In genomic region chr4:126502141-126502976, GRCm38 (mm10) we compare ENCODE assay signal across 14 mouse cellular contexts. TPM values are rescaled to one million over a fixed set of nuclear protein-coding genes. Genes with fewer than 3 reads are reported as not detected.
DNase-seq lines count a peak whose midpoint lies in the region; ATAC-seq and TF ChIP-seq lines count a peak whose summit lies in the region.
"Had no signal": no experiment of that assay in that cellular context is flagged by ENCODE, and none has a peak within 500 bp of the region (broad histone marks: within the 10 kb centered on the region; RNA-seq: fewer than 3 reads in every experiment).

No protein-coding gene starts in this region.

- no peaks in the 10 kb centered on the region for H3K4me1 ChIP-seq in heart, embryonic 11.5 days (ENCODE audit: control insufficient read depth, insufficient read depth, low read length)
- H3K4me1 ChIP-seq in lung, embryonic 14.5 days (ENCODE audit: insufficient read depth): 0 out of 2 replicates have a peak, but pooled peaks cover 2% of the 10 kb centered on the region
- H3K4me1 ChIP-seq in lung, adult 2 months (ENCODE audit: control insufficient read depth, insufficient read depth, low read length): peaks cover 7% of the 10 kb centered on the region; the same call in 1 of the 2 replicates
- H3K4me1 ChIP-seq: hindbrain, embryonic 15.5 days; limb, embryonic 10.5 days had no signal

- TF ChIP-seq POLR2A in lung, adult 2 months (IDR thresholded peaks at IDR 0.05; ENCODE audit: borderline replicate concordance, extremely low read depth, low read depth, low read length): no peak

- ATAC-seq in heart, embryonic 11.5 days (replicated peaks; ENCODE audit: insufficient number of reproducible peaks, low FRiP score, low TSS enrichment): no peak
- ATAC-seq in lung, embryonic 14.5 days (ENCODE audit: insufficient read depth): peak; percentile 52

- peak; percentile 83 for DNase-seq in heart, adult 11 months
- peak; percentile 72 for DNase-seq in lung, embryonic 14.5 days
- no peak for DNase-seq in lung, adult 2 months
- DNase-seq in heart, adult 8-10 months (ENCODE audit: low spot score): peak; percentile 3
- DNase-seq in lung, postnatal 14 days: peak; percentile 29
- no peak for DNase-seq in cerebellum, adult 18-20 months
- no peak for DNase-seq in layer of hippocampus, adult 18-20 months (ENCODE audit: low spot score in 2 of 2)
- DNase-seq: cerebellum, adult 8-10 months; thymus, postnatal 36 days had no signal

- no peaks in the 10 kb centered on the region for H3K36me3 ChIP-seq in heart, embryonic 11.5 days (ENCODE audit: control insufficient read depth, insufficient read depth, low read length)
- no peaks in the 10 kb centered on the region for H3K36me3 ChIP-seq in lung, embryonic 14.5 days (ENCODE audit: insufficient read depth)
- H3K36me3 ChIP-seq: limb, embryonic 10.5 days had no signal

- no peaks in the 10 kb centered on the region for H3K9me3 ChIP-seq in heart, embryonic 11.5 days (replicated peaks; ENCODE audit: control insufficient read depth, low read length)
- H3K9me3 ChIP-seq in lung, embryonic 14.5 days (ENCODE audit: low read depth, low read length): no peaks in the 10 kb centered on the region
- H3K9me3 ChIP-seq: hindbrain, embryonic 15.5 days; limb, embryonic 10.5 days had no signal

- 69% methylated on average over 6 of the region's 6 CpGs for WGBS in heart, embryonic 11.5 days (ENCODE audit: insufficient replicate concordance)
- 52% methylated on average over 6 of the region's 6 CpGs for WGBS in lung, embryonic 14.5 days
- 50% methylated on average over 6 of the region's 6 CpGs for WGBS in lung, adult 2 months

- no peak overlapping the region for H3K9ac ChIP-seq in heart, embryonic 11.5 days (ENCODE audit: low read depth, low read length)
- H3K9ac ChIP-seq in lung, embryonic 14.5 days: no peak overlapping the region
- H3K9ac ChIP-seq: hindbrain, embryonic 15.5 days; liver, embryonic 14.5 days had no signal

- H3K27me3 ChIP-seq in heart, embryonic 11.5 days (ENCODE audit: control insufficient read depth, insufficient read depth, low read length): no peaks in the 10 kb centered on the region
- no peaks in the 10 kb centered on the region for H3K27me3 ChIP-seq in lung, embryonic 14.5 days (ENCODE audit: insufficient read depth, low read length)
- H3K27me3 ChIP-seq: hindbrain, embryonic 15.5 days had no signal

- H3K4me2 ChIP-seq in heart, embryonic 11.5 days: no peak overlapping the region
- 0 out of 2 replicates have a peak overlapping the region, but pooled peaks have one; percentile 2 for H3K4me2 ChIP-seq in lung, embryonic 14.5 days
- H3K4me2 ChIP-seq: hindbrain, embryonic 15.5 days; midbrain, embryonic 11.5 days had no signal

- TF ChIP-seq CTCF in lung, embryonic 14.5 days (IDR thresholded peaks at IDR 0.05; ENCODE audit: low read depth): no peak
- no peak for TF ChIP-seq CTCF in lung, adult 2 months (IDR thresholded peaks at IDR 0.05; ENCODE audit: insufficient read depth, low read length)

- H3K4me3 ChIP-seq in heart, embryonic 11.5 days (ENCODE audit: low read depth, low read length): no peak overlapping the region
- no peak overlapping the region for H3K4me3 ChIP-seq in lung, embryonic 14.5 days (ENCODE audit: low read depth, low read length)
- no peak overlapping the region for H3K4me3 ChIP-seq in lung, adult 2 months (replicated peaks; ENCODE audit: extremely low read depth, low read depth, low read length)
- H3K4me3 ChIP-seq: hindbrain, embryonic 15.5 days; limb, embryonic 10.5 days had no signal

- H3K27ac ChIP-seq in heart, embryonic 11.5 days (ENCODE audit: low read depth, low read length): no peak overlapping the region
- H3K27ac ChIP-seq in lung, embryonic 14.5 days (ENCODE audit: low read depth): no peak overlapping the region
- H3K27ac ChIP-seq: hindbrain, embryonic 15.5 days; limb, embryonic 10.5 days; liver, embryonic 14.5 days had no signal

RNA-seq across cellular contexts. Expression of gene Ago4, which starts 30.9 kb away (rescaled TPM):
- 1.1 and 1.3 TPM in 2 replicates for polyA plus RNA-seq in heart, embryonic 11.5 days (2014; fragmentation: Nextera tagmentation; extraction: Ambion mirVana)
- polyA plus RNA-seq in lung, embryonic 14.5 days (2014; fragmentation: Nextera tagmentation; extraction: Ambion mirVana): 2.9 and 3.5 TPM in 2 replicates
- 2.9 and 4.2 TPM in 2 replicates for polyA plus RNA-seq in lung, adult 2 months (2012; rRNA removed)
- total RNA-seq in heart, adult 8-10 months (2022): 10 to 100 TPM; 10.4 to 14.5 (median 12.1) TPM
- total RNA-seq in layer of hippocampus, adult 18-20 months (2021): 1 to 10 TPM; 8.1 to 9.7 TPM

RNA-seq across cellular contexts. Expression of gene Ago1, which starts 34.0 kb away (rescaled TPM):
- polyA plus RNA-seq in heart, embryonic 11.5 days (2014; fragmentation: Nextera tagmentation; extraction: Ambion mirVana): 3.9 and 4.1 TPM in 2 replicates
- 10.7 and 11.6 TPM in 2 replicates for polyA plus RNA-seq in lung, embryonic 14.5 days (2014; fragmentation: Nextera tagmentation; extraction: Ambion mirVana)
- polyA plus RNA-seq in lung, adult 2 months (2012; rRNA removed): 28.5 and 35.0 TPM in 2 replicates
- 10 to 100 TPM; 10.7 to 11.6 (median 11.3) TPM for total RNA-seq in heart, adult 8-10 months (2022)
- total RNA-seq in layer of hippocampus, adult 18-20 months (2021): 10 to 100 TPM; 58.7 to 59.3 TPM

RNA-seq across cellular contexts. Expression of gene Clspn, which starts 54.4 kb away (rescaled TPM):
- polyA plus RNA-seq in heart, embryonic 11.5 days (2014; fragmentation: Nextera tagmentation; extraction: Ambion mirVana): 23.1 and 36.3 TPM in 2 replicates
- 52.6 and 54.3 TPM in 2 replicates for polyA plus RNA-seq in lung, embryonic 14.5 days (2014; fragmentation: Nextera tagmentation; extraction: Ambion mirVana)
- 0.12 and 0.44 TPM in 2 replicates for polyA plus RNA-seq in lung, adult 2 months (2012; rRNA removed)
- total RNA-seq in heart, adult 8-10 months (2022): under 1 TPM; 0.16 to 0.69 (median 0.50) TPM
- under 1 TPM; 0.87 to 0.91 TPM for total RNA-seq in layer of hippocampus, adult 18-20 months (2021)

Comparison
In these comparisons a context has a peak if more than half of its experiments do, and no peak if none do; other contexts are left out.
1. DNase-seq: peak in heart, adult 11 months (single experiment), lung, embryonic 14.5 days (single experiment), heart, adult 8-10 months (single experiment) and lung, postnatal 14 days (single experiment); none in lung, adult 2 months (single experiment), cerebellum, adult 18-20 months (0 of 2) and layer of hippocampus, adult 18-20 months (0 of 2).
2. RNA of gene Clspn, which starts 54.4 kb away (polyA plus RNA-seq): 52.6 to 54.3 TPM in lung, embryonic 14.5 days and 23.1 to 36.3 TPM in heart, embryonic 11.5 days; 0.12 to 0.44 TPM in lung, adult 2 months; every median in the first group is over 10 times any median in the second.